Mouse (Mus musculus): Measurements from ENCODE around the gene Gm12216. TPM values are rescaled to one million over a fixed set of nuclear protein-coding genes. Genes with fewer than 3 reads are reported as not detected.

Gm12216 gene
- total and polyA plus RNA-seq, 3 experiments = not detected

DNA sequence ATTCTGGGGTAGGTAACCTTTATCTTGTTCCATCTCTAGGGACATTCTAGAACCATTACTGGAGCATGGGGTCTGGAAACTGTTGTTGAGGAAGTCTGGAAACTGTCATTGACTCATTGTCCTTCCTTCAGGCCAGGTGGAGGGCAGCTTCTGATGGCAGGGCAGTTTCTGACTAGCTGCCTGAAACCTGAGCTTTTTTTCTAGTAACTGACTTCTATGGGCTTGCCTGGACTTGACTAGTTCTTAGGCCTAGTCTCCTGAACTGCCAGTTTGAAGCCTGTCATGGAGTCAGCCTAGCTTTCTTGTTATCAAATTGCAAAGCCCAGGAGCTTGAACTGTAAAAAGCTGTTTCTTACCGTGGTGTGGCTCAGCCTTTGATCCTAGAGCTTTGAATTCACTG lies 41.9 kb upstream of the Gm12216 start:
- Histone ChIP-seq H3K9me3 (replicated peaks; ENCODE audit: insufficient read depth, low read length) (no peaks in the 10 kb centered on the region), H3K4me3 (ENCODE audit: control insufficient read depth in 1 of 2, insufficient read depth in 1 of 2, low read depth in 2 of 2, low read length in 2 of 2) (no peak overlapping the region), H3K9ac (ENCODE audit: control insufficient read depth, low read depth, low read length, poor library complexity, severe bottlenecking) (no peak overlapping the region), H3K4me1 (ENCODE audit: control insufficient read depth in 1 of 2, insufficient read depth in 2 of 2, low read length in 2 of 2) (peaks cover 2 to 5% of the 10 kb centered on the region in 2 experiments; a peak in 3 of 4 replicates), H3K79me2 (ENCODE audit: control insufficient read depth, insufficient read depth, low read length, poor library complexity) (no peaks in the 10 kb centered on the region), H3K36me3 (ENCODE audit: control insufficient read depth in 1 of 2, insufficient read depth in 2 of 2, low read length in 2 of 2) (peaks cover 0 to 6% of the 10 kb centered on the region in 2 experiments; a peak in 2 of 4 replicates), H3K27ac (ENCODE audit: control insufficient read depth, low read depth, low read length) (no peak overlapping the region), H3K27me3 (ENCODE audit: control insufficient read depth in 1 of 2, insufficient read depth in 2 of 2, low read length in 2 of 2) (peaks cover 0 to 3% of the 10 kb centered on the region in 2 experiments; a peak in 1 of 4 replicates)
- no peak for TF ChIP-seq ZMIZ1 (IDR thresholded peaks at IDR 0.05; ENCODE audit: low read depth, low read length)
- no peak for TF ChIP-seq MYC (IDR thresholded peaks at IDR 0.05; ENCODE audit: low read depth, low read length)
- TF ChIP-seq TBP (IDR thresholded peaks at IDR 0.05; ENCODE audit: low read depth, low read length) = no peak
- TF ChIP-seq POLR2A (IDR thresholded peaks at IDR 0.05; ENCODE audit: control insufficient read depth in 1 of 2, insufficient read depth in 1 of 2, low read depth in 1 of 2, low read length in 2 of 2, poor library complexity in 1 of 2) = no peak
- TF ChIP-seq POLR2AphosphoS5 (IDR thresholded peaks at IDR 0.05; ENCODE audit: borderline replicate concordance, low read depth, low read length) = no peak
- no peak for TF ChIP-seq SIN3A (IDR thresholded peaks at IDR 0.05; ENCODE audit: low read length)
- no peak for TF ChIP-seq NELFE (IDR thresholded peaks at IDR 0.05; ENCODE audit: low read depth, low read length)
- no peak for TF ChIP-seq ELF1 (IDR thresholded peaks at IDR 0.05; ENCODE audit: low read depth, low read length)
- no peak for TF ChIP-seq HCFC1 (IDR thresholded peaks at IDR 0.05; ENCODE audit: low read depth, low read length)
- TF ChIP-seq RAD21 (IDR thresholded peaks at IDR 0.05; ENCODE audit: low read depth, low read length) = no peak
- no peak for TF ChIP-seq NRF1 (IDR thresholded peaks at IDR 0.05; ENCODE audit: insufficient read depth, low read depth, low read length, poor library complexity, severe bottlenecking)
- no peak for TF ChIP-seq KAT2A (conservative IDR thresholded peaks at IDR 0.05; ENCODE audit: low read depth, low read length)
- no peak for TF ChIP-seq EP300 (IDR thresholded peaks at IDR 0.05; ENCODE audit: low read depth in 1 of 2, low read length in 2 of 2)
- TF ChIP-seq TCF12 (IDR thresholded peaks at IDR 0.05; ENCODE audit: low read depth, low read length) = no peak
- no peak for DNase-seq (ENCODE audit: low read depth, low spot score)

DNA sequence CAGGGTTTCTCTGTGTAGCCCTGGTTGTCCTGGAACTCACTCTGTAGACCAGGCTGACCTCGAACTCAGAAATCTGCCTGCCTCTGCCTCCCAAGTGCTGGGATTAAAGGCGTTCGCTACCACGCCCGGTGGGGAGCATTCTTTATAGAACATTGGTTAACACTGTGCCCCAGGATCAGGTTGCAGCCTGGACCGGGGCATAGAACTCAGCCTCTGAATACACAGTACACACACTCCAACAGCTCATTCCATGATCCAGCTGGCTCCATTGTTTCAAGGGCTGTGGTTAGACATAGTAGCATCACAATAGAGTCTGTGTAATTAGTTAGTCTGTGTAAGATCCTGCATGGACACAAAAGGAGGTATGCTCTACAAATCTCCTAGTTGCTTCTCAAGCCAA lies 40.9 kb upstream of the Gm12216 start:
- Histone ChIP-seq H3K9ac (ENCODE audit: control insufficient read depth, low read depth, low read length, poor library complexity, severe bottlenecking) (no peak overlapping the region), H3K79me2 (ENCODE audit: control insufficient read depth, insufficient read depth, low read length, poor library complexity) (no peaks in the 10 kb centered on the region), H3K4me3 (ENCODE audit: control insufficient read depth in 1 of 2, insufficient read depth in 1 of 2, low read depth in 2 of 2, low read length in 2 of 2) (no peak overlapping the region), H3K27ac (ENCODE audit: control insufficient read depth, low read depth, low read length) (no peak overlapping the region), H3K36me3 (ENCODE audit: control insufficient read depth in 1 of 2, insufficient read depth in 2 of 2, low read length in 2 of 2) (peaks cover 0 to 6% of the 10 kb centered on the region in 2 experiments; a peak in 2 of 4 replicates), H3K4me1 (ENCODE audit: control insufficient read depth in 1 of 2, insufficient read depth in 2 of 2, low read length in 2 of 2) (peaks cover 2 to 5% of the 10 kb centered on the region in 2 experiments; a peak in 3 of 4 replicates), H3K27me3 (ENCODE audit: control insufficient read depth in 1 of 2, insufficient read depth in 2 of 2, low read length in 2 of 2) (peaks cover 0 to 3% of the 10 kb centered on the region in 2 experiments; a peak in 1 of 4 replicates), H3K9me3 (replicated peaks; ENCODE audit: insufficient read depth, low read length) (no peaks in the 10 kb centered on the region)
- no peak for DNase-seq (ENCODE audit: low read depth, low spot score)
- no peak for TF ChIP-seq RCOR1 (IDR thresholded peaks at IDR 0.05; ENCODE audit: low read depth, low read length)
- no peak for TF ChIP-seq CHD2 (IDR thresholded peaks at IDR 0.05; ENCODE audit: low read length)
- no peak for TF ChIP-seq MXI1 (IDR thresholded peaks at IDR 0.05; ENCODE audit: low read depth, low read length)
- TF ChIP-seq MAFK (IDR thresholded peaks at IDR 0.05; ENCODE audit: borderline replicate concordance, low read depth, low read length) = no peak
- no peak for TF ChIP-seq ELF1 (IDR thresholded peaks at IDR 0.05; ENCODE audit: low read depth, low read length)
- TF ChIP-seq E2F4 (IDR thresholded peaks at IDR 0.05; ENCODE audit: borderline replicate concordance, low read depth, low read length) = no peak
- no peak for TF ChIP-seq ZMIZ1 (IDR thresholded peaks at IDR 0.05; ENCODE audit: low read depth, low read length)
- TF ChIP-seq USF2 (IDR thresholded peaks at IDR 0.05; ENCODE audit: borderline replicate concordance in 1 of 2, insufficient read depth in 1 of 2, low read depth in 1 of 2, low read length in 2 of 2) = no peak
- no peak for TF ChIP-seq UBTF (IDR thresholded peaks at IDR 0.05; ENCODE audit: borderline replicate concordance, insufficient read depth, low read depth, low read length)
- no peak for TF ChIP-seq POLR2AphosphoS5 (IDR thresholded peaks at IDR 0.05; ENCODE audit: borderline replicate concordance, low read depth, low read length)
- TF ChIP-seq MEF2A (IDR thresholded peaks at IDR 0.05; ENCODE audit: extremely low read depth, insufficient replicate concordance, low read depth, low read length, poor library complexity, severe bottlenecking) = no peak
- TF ChIP-seq MAX (IDR thresholded peaks at IDR 0.05; ENCODE audit: low read length) = no peak
- TF ChIP-seq CHD1 (IDR thresholded peaks at IDR 0.05; ENCODE audit: low read depth, low read length) = no peak
- no peak for TF ChIP-seq ZNF384 (IDR thresholded peaks at IDR 0.05; ENCODE audit: low read depth, low read length)
- no peak for TF ChIP-seq RAD21 (IDR thresholded peaks at IDR 0.05; ENCODE audit: low read depth, low read length)
- no peak for TF ChIP-seq MAZ (IDR thresholded peaks at IDR 0.05; ENCODE audit: low read depth, low read length)
- no peak for TF ChIP-seq SIN3A (IDR thresholded peaks at IDR 0.05; ENCODE audit: low read length)
- TF ChIP-seq TAL1 (IDR thresholded peaks at IDR 0.05; ENCODE audit: low read length) = no peak
- TF ChIP-seq ETS1 (IDR thresholded peaks at IDR 0.05; ENCODE audit: low read depth, low read length) = no peak
